Mouse (Mus musculus): Measurements from ENCODE around the gene Pan2.

GRCm38 (mm10) chr10:128367899-128368401, 64.8 kb downstream of the Pan2 start:
- TF ChIP-seq CTCF (IDR thresholded peaks at IDR 0.05; ENCODE audit: borderline replicate concordance, control insufficient read depth, extremely low read depth, insufficient read depth, low read length, poor library complexity) = no peak
- TF ChIP-seq POLR2A (IDR thresholded peaks at IDR 0.05; ENCODE audit: control insufficient read depth, extremely low read depth, insufficient read depth, low read length, poor library complexity) = no peak
